Mouse (Mus musculus) 3T3-L1 (cell line): ENCODE results near the gene Chdh.

ENCODE experiments used
- DNase-seq: peaks from one replicate; pipeline ENCODE4 v3.0.0-alpha.2; 2015; ENCODE audit warnings: low read depth, low spot score

Gene Chdh

DNA sequence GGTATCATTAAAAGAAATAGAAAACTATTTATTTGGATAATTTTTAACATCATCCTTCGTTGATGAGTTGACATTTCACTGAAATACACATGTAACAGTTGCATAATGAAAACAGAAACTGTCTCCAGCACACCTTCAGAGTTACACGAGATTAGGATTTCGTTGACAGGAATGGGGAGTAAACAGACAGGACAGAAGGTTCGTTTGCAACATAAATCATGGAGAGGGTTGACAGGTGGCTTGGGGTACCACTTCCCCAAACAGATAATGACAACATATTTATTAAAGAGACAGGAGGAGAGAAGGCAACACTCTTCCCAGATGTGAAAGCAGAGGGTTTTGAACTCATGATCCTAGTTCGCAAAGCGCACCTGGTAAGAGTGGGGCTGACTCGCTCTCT, 46.1 kb downstream of the Chdh start:
- no peak for DNase-seq

DNA sequence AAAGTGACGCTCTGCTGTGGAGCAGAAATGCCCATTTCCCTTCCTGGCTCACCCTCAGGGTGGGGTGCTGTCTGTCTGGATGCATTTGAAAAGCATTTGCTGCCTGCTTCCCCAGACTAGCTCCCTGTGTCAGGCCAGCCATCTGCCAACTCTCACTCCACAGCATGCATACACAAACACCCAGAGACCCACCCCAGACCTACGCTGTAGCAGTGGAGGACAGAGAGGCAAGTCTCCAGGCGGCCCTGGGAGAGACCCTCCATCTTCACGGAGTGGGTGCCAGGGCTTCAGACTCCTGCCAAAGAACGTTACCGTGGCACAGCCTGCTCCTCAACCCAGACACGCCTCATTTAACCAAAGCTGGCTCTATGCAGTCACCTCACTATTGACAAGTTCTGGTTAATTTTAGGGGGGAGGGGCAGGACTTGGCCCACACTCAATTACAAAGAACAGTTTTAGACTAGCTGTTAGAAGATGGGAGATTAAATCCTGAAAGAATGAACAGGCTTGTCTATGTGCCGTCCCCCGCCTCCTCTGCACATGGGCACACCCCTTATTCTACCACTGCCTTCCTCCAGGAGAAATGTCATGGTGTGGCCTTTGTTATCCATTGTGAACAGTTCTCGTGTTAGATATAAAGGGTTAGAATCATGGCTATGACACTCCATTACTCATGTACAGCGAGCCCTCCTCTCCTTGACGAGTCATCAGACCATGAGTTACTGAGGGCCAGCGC, 47.4 kb downstream of the Chdh start:
- no peak for DNase-seq

DNA sequence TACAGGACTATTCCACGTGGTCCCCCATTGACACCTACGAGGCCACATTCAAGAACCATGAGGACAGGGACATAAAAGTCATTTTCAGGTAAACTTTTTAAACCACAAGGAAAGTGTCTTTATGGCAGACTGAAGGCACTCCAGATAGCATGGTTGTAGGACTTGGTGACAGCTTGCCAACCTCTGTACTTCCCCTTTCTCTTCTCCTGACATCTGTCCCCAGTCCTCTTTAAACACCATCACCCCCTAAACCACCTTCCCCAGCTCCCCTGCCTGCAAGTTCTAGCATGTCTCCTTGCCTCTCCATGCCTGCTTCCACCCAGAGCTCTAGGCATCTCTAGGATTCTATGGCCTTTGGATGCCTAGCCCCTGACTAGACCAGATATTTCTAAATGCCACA, 56.0 kb downstream of the Chdh start:
- no peak for DNase-seq

DNA sequence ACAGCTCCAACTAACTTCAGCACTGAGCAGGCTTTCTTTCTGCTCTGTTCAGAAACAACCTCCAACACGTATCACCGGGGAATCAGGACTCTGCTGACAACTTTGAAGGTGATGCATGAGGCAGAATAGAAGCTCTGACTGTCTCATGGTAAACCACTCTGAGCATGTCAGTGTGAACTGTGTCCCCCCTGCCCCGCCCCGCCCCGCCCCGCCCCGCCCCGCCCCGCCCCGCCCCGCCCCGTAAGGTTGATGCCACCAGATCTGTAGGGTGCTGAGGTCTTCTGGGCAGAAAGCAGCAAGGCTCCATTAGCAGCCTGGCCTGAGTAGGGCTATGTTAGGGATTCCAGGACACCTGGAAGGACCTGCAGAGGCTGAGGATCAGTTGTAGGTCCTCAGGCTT, 57.9 kb downstream of the Chdh start:
- DNase-seq = no peak

DNA sequence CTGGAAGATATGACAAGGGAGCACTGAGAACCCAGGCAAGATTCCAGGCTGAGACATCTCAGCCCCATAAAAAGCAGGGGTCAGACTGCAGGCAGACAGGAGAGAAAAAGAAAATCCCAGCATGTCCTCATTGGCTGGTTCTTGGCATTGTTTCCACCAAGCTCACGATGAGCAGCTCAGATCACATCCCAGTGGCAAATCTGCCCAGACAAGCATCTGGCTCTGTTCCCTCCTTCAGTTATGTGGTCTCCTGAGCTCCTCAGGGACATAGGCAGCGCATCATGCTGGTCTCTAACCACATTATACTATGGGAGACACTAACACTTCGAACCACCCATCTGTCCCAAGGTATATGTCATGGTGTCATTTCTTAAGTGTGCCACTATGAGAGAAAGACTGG, 59.7 kb downstream of the Chdh start:
- DNase-seq = no peak

DNA sequence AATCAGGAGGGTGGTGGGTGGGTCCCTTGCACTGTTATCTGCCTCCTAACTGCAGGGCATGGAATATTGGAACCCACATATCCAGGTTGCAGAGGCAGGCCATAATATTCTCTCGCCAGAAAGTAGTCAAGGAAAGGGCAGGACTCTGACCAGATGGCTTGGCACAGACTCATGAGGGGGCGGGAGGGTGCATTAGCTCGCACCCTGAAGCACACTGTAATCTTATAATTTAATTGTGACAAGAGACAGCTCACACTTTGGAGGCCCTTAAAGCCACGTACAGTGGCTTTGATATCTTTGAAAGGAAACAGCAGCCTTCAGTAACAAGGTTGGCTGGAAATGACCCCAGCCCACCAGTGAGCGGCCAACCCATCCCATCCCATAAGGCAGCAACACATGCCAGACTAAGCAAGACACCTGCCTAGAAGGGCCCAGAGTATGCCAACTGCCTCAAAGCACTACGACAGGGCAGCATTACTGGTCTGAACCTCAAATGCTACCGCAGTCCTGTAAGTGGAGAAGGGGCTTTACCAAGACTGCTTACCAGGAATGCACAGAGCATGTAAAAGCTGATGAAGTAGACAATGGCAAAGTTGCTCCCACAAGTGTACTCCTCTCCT, 66.6 kb downstream of the Chdh start:
- no peak for DNase-seq

DNA sequence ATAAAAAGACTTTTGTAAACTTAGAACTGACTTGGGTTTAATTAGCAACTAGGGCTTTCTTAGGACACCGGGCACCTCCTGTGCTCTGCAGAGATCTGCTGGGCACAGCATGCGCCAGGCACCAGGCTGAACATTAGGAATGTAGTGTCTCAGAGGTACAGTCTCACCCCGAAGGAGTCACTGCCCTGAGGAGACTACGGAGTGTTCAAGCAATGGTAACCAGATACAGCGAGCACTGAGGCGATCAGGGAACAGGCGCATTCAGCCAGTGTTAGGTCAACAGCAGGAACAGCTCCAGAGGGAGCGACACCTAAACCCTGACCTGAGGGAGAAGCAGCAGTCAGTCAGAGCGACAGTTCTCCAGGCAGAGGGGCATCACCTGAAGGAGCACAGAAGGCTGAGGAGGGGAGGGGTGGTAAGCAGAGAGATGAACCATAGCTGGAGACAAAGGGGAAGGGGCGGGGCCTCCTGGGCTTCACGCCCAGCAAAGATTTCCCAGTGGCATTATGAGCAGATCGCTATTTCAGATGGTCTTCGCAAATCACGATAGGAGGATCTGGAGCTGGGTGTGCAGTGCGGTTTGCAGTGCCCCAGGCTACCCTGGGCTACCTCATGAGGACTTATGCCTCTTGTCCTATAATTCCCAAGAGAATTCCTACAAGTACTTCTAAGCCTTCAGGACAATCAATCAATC, 69.4 kb downstream of the Chdh start:
- no peak for DNase-seq

DNA sequence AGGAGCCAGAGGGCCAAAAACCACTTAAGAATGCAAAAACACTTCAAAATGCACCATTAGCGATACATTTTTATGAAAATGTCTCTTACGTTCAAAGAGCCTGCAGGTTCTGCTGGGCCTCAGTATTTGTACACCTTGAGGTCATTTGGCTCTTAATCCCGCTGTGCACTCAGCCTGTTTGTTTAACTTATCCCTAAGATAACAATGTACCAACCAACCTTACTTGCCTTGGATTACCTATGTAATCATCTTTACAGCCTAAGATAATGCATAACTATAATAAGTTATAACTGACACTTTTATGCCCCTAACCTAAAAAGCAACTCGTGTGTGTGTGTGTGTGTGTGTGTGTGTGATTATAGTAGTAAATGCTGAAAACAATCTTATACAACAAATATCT, 70.9 kb downstream of the Chdh start:
- DNase-seq = no peak
